In genomic region chr11:75487496-75487895, GRCm38 (mm10) we compare ENCODE assay signal across 9 mouse cellular contexts. TPM values are rescaled to one million over a fixed set of nuclear protein-coding genes. Genes with fewer than 3 reads are reported as not detected.
DNase-seq lines count a peak whose midpoint lies in the region; ATAC-seq and TF ChIP-seq lines count a peak whose summit lies in the region.
"Had no signal": no experiment of that assay in that cellular context is flagged by ENCODE, and none has a peak within 500 bp of the region (broad histone marks: within the 10 kb centered on the region; RNA-seq: fewer than 3 reads in every experiment).

No protein-coding gene starts in this region.

- no peak overlapping the region for H3K27ac ChIP-seq in heart, postnatal 0 days (ENCODE audit: low read depth)
- no peak overlapping the region for H3K27ac ChIP-seq in ES-E14 (ENCODE audit: insufficient read depth, low read depth, low read length, poor library complexity, severe bottlenecking)
- peak overlapping the region; percentile 98 for H3K27ac ChIP-seq in hindbrain, embryonic 10.5 days
- H3K27ac ChIP-seq in midbrain, embryonic 11.5 days (ENCODE audit: low read depth, low read length), result no peak overlapping the region

- no peak for TF ChIP-seq EP300 in heart, postnatal 0 days (IDR thresholded peaks at IDR 0.05; ENCODE audit: low read depth)

- H3K27me3 ChIP-seq in heart, postnatal 0 days (ENCODE audit: control insufficient read depth, insufficient read depth, low read length), result no peaks in the 10 kb centered on the region
- no peaks in the 10 kb centered on the region for H3K27me3 ChIP-seq in hindbrain, embryonic 10.5 days (ENCODE audit: insufficient read depth, poor library complexity, severe bottlenecking)
- no peaks in the 10 kb centered on the region for H3K27me3 ChIP-seq in midbrain, embryonic 11.5 days (ENCODE audit: control insufficient read depth, insufficient read depth, low read length)

- WGBS in heart, postnatal 0 days, result 30% methylated on average over 6 of the region's 6 CpGs
- WGBS in hindbrain, embryonic 10.5 days, result 52% methylated on average over 6 of the region's 6 CpGs
- 53% methylated on average over 6 of the region's 6 CpGs for WGBS in midbrain, embryonic 11.5 days

- H3K9me3 ChIP-seq in heart, postnatal 0 days (replicated peaks; ENCODE audit: control insufficient read depth, low read length), result no peaks in the 10 kb centered on the region
- no peaks in the 10 kb centered on the region for H3K9me3 ChIP-seq in ES-E14 (ENCODE audit: control insufficient read depth, insufficient read depth, low read depth, low read length)
- no peaks in the 10 kb centered on the region for H3K9me3 ChIP-seq in hindbrain, embryonic 10.5 days
- no peaks in the 10 kb centered on the region for H3K9me3 ChIP-seq in midbrain, embryonic 11.5 days (ENCODE audit: control insufficient read depth, low read length)

- H3K4me1 ChIP-seq in heart, postnatal 0 days (ENCODE audit: control insufficient read depth, insufficient read depth), result peaks cover 10% of the 10 kb centered on the region
- peaks cover 2 to 4% of the 10 kb centered on the region in 2 experiments; a peak in 3 of 4 replicates for H3K4me1 ChIP-seq in ES-E14 (ENCODE audit: control insufficient read depth in 2 of 2, insufficient read depth in 2 of 2, low read length in 2 of 2, poor library complexity in 1 of 2)
- peaks cover 15% of the 10 kb centered on the region for H3K4me1 ChIP-seq in hindbrain, embryonic 10.5 days (replicated peaks)
- H3K4me1 ChIP-seq in midbrain, embryonic 11.5 days (ENCODE audit: control insufficient read depth, insufficient read depth, low read length), result peaks cover 8% of the 10 kb centered on the region

- peak overlapping the region; percentile 76 for H3K4me3 ChIP-seq in heart, postnatal 0 days (ENCODE audit: low read depth, low read length)
- peak overlapping the region; percentile 96 to 98 for H3K4me3 ChIP-seq in ES-E14 (ENCODE audit: insufficient read depth in 1 of 2, low read depth in 1 of 2, low read length in 2 of 2, poor library complexity in 1 of 2, severe bottlenecking in 1 of 2)
- peak overlapping the region; percentile 100 for H3K4me3 ChIP-seq in hindbrain, embryonic 10.5 days
- peak overlapping the region; percentile 91 for H3K4me3 ChIP-seq in midbrain, embryonic 11.5 days (ENCODE audit: low read depth, low read length)

- H3K9ac ChIP-seq in heart, postnatal 0 days (replicated peaks; ENCODE audit: low read depth, low read length), result peak overlapping the region; percentile 82
- H3K9ac ChIP-seq in ES-E14 (ENCODE audit: insufficient read depth, low read depth, low read length, poor library complexity, severe bottlenecking), result peak overlapping the region; percentile 99
- H3K9ac ChIP-seq in midbrain, embryonic 11.5 days (ENCODE audit: low read length), result peak overlapping the region; percentile 96

- peak overlapping the region; percentile 83 for H3K4me2 ChIP-seq in heart, postnatal 0 days (ENCODE audit: low read depth, low read length)
- peak overlapping the region; percentile 78 for H3K4me2 ChIP-seq in midbrain, embryonic 11.5 days

- DNase-seq in heart, postnatal 0 days (ENCODE audit: low spot score), result no peak
- no peak for DNase-seq in heart, adult 9 months (ENCODE audit: low spot score in 2 of 2)
- no peak for DNase-seq in ES-E14 (ENCODE audit: low read depth, low spot score)
- no peak for DNase-seq in hindbrain, embryonic 10.5 days (ENCODE audit: low spot score)
- DNase-seq in midbrain, embryonic 11.5 days (ENCODE audit: low spot score, missing footprints), result no peak
- no peak for DNase-seq in adrenal gland, postnatal 4 days (ENCODE audit: low spot score in 2 of 2)
- DNase-seq in ovary, postnatal 36 days (ENCODE audit: low spot score), result no peak
- DNase-seq: kidney, adult 18-20 months had no signal

- in situ Hi-C loops in ES-E14 (cut with MboI; ENCODE audit: low sequenced_read_pairs in 2 of 2, unreplicated experiment in 2 of 2), result loop anchor here in 1 of 2 experiments (25.0 kb wide), 1 partner anchor 825 kb away; no protein-coding TSS in a partner anchor

- ATAC-seq in heart, postnatal 0 days (ENCODE audit: insufficient read depth, low read depth), result no peak
- no peak for ATAC-seq in midbrain, embryonic 11.5 days (ENCODE audit: low FRiP score)
- ATAC-seq in frontal cortex, adult (ENCODE audit: low TSS enrichment), result no peak

- no peak for TF ChIP-seq CTCF in heart, postnatal 0 days (IDR thresholded peaks at IDR 0.05; ENCODE audit: low read depth)

- H3K36me3 ChIP-seq in heart, postnatal 0 days (replicated peaks; ENCODE audit: control insufficient read depth, insufficient read depth, low read length), result peaks cover 32% of the 10 kb centered on the region
- H3K36me3 ChIP-seq in ES-E14 (ENCODE audit: control insufficient read depth, insufficient read depth, low read length, poor library complexity, severe bottlenecking), result peaks cover 34% of the 10 kb centered on the region
- peaks cover 45% of the 10 kb centered on the region for H3K36me3 ChIP-seq in hindbrain, embryonic 10.5 days
- peaks cover 28% of the 10 kb centered on the region for H3K36me3 ChIP-seq in midbrain, embryonic 11.5 days (ENCODE audit: control insufficient read depth, insufficient read depth, low read length)

TF ChIP-seq in ES-E14, 5 proteins besides CTCF, POLR2A, EP300 and RAD21:
- TF ChIP-seq ZC3H11A (IDR thresholded peaks at IDR 0.05; ENCODE audit: borderline replicate concordance, low read depth, low read length) (no peak), MAFK (IDR thresholded peaks at IDR 0.05; ENCODE audit: insufficient read depth, low read depth, low read length) (no peak), ZNF384 (IDR thresholded peaks at IDR 0.05; ENCODE audit: low read depth, low read length) (no peak), HCFC1 (IDR thresholded peaks at IDR 0.05; ENCODE audit: borderline replicate concordance, insufficient read depth, low read length) (no peak), CHD2 (IDR thresholded peaks at IDR 0.05; ENCODE audit: low read depth, low read length) (no peak)
TF ChIP-seq in ES-E14: peak in this region for 0.

RNA-seq across cellular contexts. Expression of gene Prpf8, which starts 0.9 kb away (rescaled TPM):
- total RNA-seq in heart, postnatal 0 days (2014; rRNA removed; ENCODE audit: low replicate concordance), result 73.8 and 79.8 TPM in 2 replicates
- polyA plus RNA-seq in heart, postnatal 0 days (2015; fragmentation: Nextera tagmentation; extraction: Ambion mirVana), result 15.2 and 17.0 TPM in 2 replicates
- 256 and 338 TPM in 2 replicates for total RNA-seq in ES-E14 (2012; rRNA removed)
- polyA plus RNA-seq in hindbrain, embryonic 10.5 days (2016; fragmentation: Nextera tagmentation; extraction: Ambion mirVana), result 74.8 and 78.1 TPM in 2 replicates
- 94.9 and 100.0 TPM in 2 replicates for polyA plus RNA-seq in midbrain, embryonic 11.5 days (2014; fragmentation: Nextera tagmentation; extraction: Ambion mirVana)
- total RNA-seq in adrenal gland, postnatal 4 days (2021), result 100 to 1,000 TPM; 142 to 156 TPM

RNA-seq across cellular contexts. Expression of gene Rilp, which starts 22.4 kb away (rescaled TPM):
- 41.5 and 50.8 TPM in 2 replicates for total RNA-seq in heart, postnatal 0 days (2014; rRNA removed; ENCODE audit: low replicate concordance)
- 27.1 and 30.2 TPM in 2 replicates for polyA plus RNA-seq in heart, postnatal 0 days (2015; fragmentation: Nextera tagmentation; extraction: Ambion mirVana)
- total RNA-seq in ES-E14 (2012; rRNA removed), result 0.79 and 0.89 TPM in 2 replicates
- 0.35 and 0.65 TPM in 2 replicates for polyA plus RNA-seq in hindbrain, embryonic 10.5 days (2016; fragmentation: Nextera tagmentation; extraction: Ambion mirVana)
- polyA plus RNA-seq in midbrain, embryonic 11.5 days (2014; fragmentation: Nextera tagmentation; extraction: Ambion mirVana), result 0.53 and 0.72 TPM in 2 replicates
- 1 to 10 TPM; 7.7 to 8.5 TPM for total RNA-seq in adrenal gland, postnatal 4 days (2021)

RNA-seq across cellular contexts. Expression of gene Scarf1, which starts 25.8 kb away (rescaled TPM):
- total RNA-seq in heart, postnatal 0 days (2014; rRNA removed; ENCODE audit: low replicate concordance), result 20.2 and 21.6 TPM in 2 replicates
- 9.6 and 10.0 TPM in 2 replicates for polyA plus RNA-seq in heart, postnatal 0 days (2015; fragmentation: Nextera tagmentation; extraction: Ambion mirVana)
- 3.1 and 4.3 TPM in 2 replicates for total RNA-seq in ES-E14 (2012; rRNA removed)
- polyA plus RNA-seq in hindbrain, embryonic 10.5 days (2016; fragmentation: Nextera tagmentation; extraction: Ambion mirVana), result 4.9 and 6.4 TPM in 2 replicates
- 2.9 and 3.4 TPM in 2 replicates for polyA plus RNA-seq in midbrain, embryonic 11.5 days (2014; fragmentation: Nextera tagmentation; extraction: Ambion mirVana)
- 10 to 100 TPM; 13.8 to 14.4 TPM for total RNA-seq in adrenal gland, postnatal 4 days (2021)

RNA-seq across cellular contexts. Expression of gene Tlcd2, which starts 26.0 kb away (rescaled TPM):
- total RNA-seq in heart, postnatal 0 days (2014; rRNA removed; ENCODE audit: low replicate concordance), result 9.2 and 25.3 TPM in 2 replicates
- polyA plus RNA-seq in heart, postnatal 0 days (2015; fragmentation: Nextera tagmentation; extraction: Ambion mirVana), result 14.2 and 16.9 TPM in 2 replicates
- 5.9 and 6.6 TPM in 2 replicates for total RNA-seq in ES-E14 (2012; rRNA removed)
- 11.7 and 12.4 TPM in 2 replicates for polyA plus RNA-seq in hindbrain, embryonic 10.5 days (2016; fragmentation: Nextera tagmentation; extraction: Ambion mirVana)
- polyA plus RNA-seq in midbrain, embryonic 11.5 days (2014; fragmentation: Nextera tagmentation; extraction: Ambion mirVana), result 7.6 and 8.9 TPM in 2 replicates
- total RNA-seq in adrenal gland, postnatal 4 days (2021), result 10 to 100 TPM; 12.9 to 17.8 TPM

RNA-seq across cellular contexts. Expression of gene Wdr81, which starts 33.0 kb away (rescaled TPM):
- total RNA-seq in heart, postnatal 0 days (2014; rRNA removed; ENCODE audit: low replicate concordance), result 11.8 and 12.0 TPM in 2 replicates
- 2.0 and 2.2 TPM in 2 replicates for polyA plus RNA-seq in heart, postnatal 0 days (2015; fragmentation: Nextera tagmentation; extraction: Ambion mirVana)
- 8.5 and 11.8 TPM in 2 replicates for total RNA-seq in ES-E14 (2012; rRNA removed)
- 7.7 and 8.6 TPM in 2 replicates for polyA plus RNA-seq in hindbrain, embryonic 10.5 days (2016; fragmentation: Nextera tagmentation; extraction: Ambion mirVana)
- 2.8 and 3.9 TPM in 2 replicates for polyA plus RNA-seq in midbrain, embryonic 11.5 days (2014; fragmentation: Nextera tagmentation; extraction: Ambion mirVana)
- total RNA-seq in adrenal gland, postnatal 4 days (2021), result 10 to 100 TPM; 18.1 to 18.4 TPM
